Mouse (Mus musculus) CD4-positive, CD25-positive, alpha-beta regulatory T cell, adult 2 months (primary cell): ENCODE measurements around the gene Naa60.
"Not testable (repeated sequence)": the region's sequence is repeated elsewhere in the genome, so short reads cannot be mapped to it uniquely, and the experiment has no call there.

Experiments
- DNase-seq: peaks from one replicate; pipeline ENCODE4 v3.0.0-alpha.2; 2012; ENCODE audit warnings: low read depth, low spot score

Gene Naa60

DNA sequence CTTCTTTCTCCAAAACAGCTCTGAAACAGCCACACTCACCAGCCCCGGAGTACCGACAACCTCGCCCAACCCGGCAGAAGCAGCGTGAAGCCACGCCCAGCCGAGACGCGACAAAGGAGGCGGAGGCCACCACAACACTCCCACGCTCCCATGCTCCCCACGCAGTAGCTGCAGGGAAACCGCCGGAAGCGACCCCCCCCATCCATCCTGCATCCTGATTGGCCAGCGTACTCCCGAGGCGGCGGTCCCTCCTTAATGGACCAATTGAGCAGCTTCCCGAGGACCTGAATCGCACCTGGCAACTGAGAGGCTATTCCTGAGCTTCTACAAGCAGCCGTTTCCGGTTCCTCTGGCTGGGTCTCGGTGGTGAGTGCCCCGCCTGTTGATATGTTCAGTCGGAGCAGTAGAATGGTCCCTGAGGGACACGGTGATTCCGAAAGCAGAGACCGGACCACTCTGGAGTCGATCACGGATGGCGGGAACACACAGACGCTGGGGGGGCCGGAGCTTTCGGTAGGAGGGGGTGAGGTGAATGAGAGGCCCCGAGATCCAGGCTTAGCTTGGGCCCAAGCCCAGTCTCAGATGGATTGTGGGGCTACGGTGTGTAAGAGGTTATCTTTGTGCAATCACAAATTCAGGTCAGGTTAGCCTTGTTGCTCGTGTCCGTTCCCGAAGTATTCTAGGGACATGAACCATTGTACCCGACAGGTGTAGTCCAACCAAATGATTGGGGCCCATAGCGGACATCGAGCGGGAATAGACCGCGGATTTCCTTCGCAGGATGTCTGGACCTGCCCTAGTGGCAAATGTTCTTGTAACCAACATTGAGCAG, at the start of gene Naa60:
Gene Naa60, plus strand, starts transcription at position 160 of the 832 bp plus-strand sequence.
- peak; percentile 94 for DNase-seq

GRCm38 (mm10) chr16:3828021-3828420, 44.2 kb upstream of the Naa60 start:
- DNase-seq = no peak

- DNase-seq = no peak
Observed at GRCm38 (mm10) chr16:3829727-3830126, 42.4 kb upstream of the Naa60 start.

GRCm38 (mm10) chr16:3830588-3831109, 41.5 kb upstream of the Naa60 start, which contains the start of gene Olfr15:
Gene Olfr15 (plus strand): TSS chr16:3830878.
- DNase-seq = peak; percentile 53

GRCm38 (mm10) chr16:3835461-3835860, 36.7 kb upstream of the Naa60 start:
- DNase-seq = no peak

GRCm38 (mm10) chr16:3839157-3839885, 32.9 kb upstream of the Naa60 start:
- peak; percentile 65 for DNase-seq

- no peak for DNase-seq
Observed at GRCm38 (mm10) chr16:3842989-3843388, 29.2 kb upstream of the Naa60 start.

DNA sequence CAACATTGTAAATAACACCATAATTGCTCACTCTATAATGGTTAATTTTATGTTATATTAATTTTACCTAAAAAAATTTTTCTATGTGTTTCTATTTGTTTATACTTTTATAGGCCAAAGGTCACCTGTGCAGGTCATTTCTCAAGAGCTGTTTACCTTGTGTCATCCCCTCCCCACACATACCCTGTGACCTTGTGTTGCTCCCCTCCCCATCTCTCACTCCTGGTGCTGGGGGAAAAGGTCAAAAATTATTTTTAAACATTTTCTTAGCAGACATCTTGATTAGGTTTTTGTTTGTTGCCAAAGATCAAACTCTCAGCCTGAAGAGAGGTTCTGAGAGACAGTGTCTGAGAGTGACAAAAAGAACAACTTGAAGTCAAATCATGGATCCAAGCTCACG, 28.4 kb upstream of the Naa60 start:
- no peak for DNase-seq

DNA sequence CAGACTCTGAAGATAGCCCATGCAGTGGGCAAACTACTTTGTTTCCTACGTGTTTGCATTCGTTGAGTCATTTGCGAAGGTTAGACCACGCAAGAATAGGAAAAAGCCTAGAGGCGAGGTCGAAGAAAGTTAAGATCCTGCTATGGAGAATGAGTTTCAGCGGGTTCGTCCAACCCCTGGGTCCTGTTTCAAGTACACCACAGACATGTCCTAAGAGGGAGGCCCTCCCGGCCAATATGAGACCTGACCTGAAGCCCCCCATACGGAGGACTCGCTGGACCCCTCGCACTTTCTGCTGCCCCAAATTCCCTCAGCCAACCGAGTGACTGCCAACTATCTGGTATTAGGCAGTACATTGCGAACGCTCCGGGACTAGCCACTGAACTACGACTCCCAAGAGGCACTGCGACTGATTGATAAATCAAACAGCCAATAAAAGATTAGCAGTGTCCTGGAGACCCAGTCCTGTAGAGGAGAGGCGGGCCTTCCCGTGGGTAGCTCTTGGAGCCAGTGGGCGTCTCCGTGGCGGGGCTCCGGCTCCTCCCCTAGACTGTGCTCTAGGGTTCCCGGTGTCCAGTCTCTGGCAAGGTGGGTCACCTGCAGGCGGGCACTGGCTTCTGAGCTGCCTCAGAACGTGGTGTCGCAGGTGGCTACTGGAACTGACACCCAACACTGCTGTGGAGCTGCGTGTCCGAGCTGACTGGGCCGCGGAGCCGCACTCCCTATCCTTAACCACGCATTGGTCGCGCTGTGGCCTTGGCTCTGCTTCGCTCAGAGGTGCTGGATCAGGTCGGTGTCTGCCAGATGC, 25.3 kb upstream of the Naa60 start, which contains the start of gene Zfp174:
Gene Zfp174, plus strand, starts transcription at position 558 of the 808 bp plus-strand sequence.
- DNase-seq = peak; percentile 95

GRCm38 (mm10) chr16:3847871-3848270, 24.3 kb upstream of the Naa60 start:
- no peak for DNase-seq

- DNase-seq = peak; percentile 38
Observed at GRCm38 (mm10) chr16:3848416-3848815, 23.8 kb upstream of the Naa60 start.

- DNase-seq = not testable (repeated sequence)
Observed at GRCm38 (mm10) chr16:3851301-3851700, 20.9 kb upstream of the Naa60 start.

DNA sequence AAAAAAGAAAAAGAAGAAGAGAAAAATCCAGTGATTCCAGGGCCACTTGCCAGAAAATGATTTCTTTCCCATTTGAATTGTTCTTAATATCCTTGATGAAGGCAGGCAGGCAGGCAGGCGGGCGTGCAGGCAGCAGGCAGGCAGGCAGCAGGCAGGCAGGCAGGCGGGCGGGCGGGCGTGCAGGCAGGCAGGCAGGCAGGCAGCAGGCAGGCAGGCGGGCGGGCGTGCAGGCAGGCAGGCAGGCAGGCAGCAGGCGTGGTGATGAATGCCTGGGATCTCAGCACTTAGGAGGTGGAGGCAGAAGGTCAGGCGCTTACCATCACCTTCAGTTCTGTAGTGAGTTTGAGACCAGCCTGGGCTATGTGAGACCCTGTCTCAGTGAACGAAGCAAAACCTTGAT, 19.6 kb upstream of the Naa60 start:
- DNase-seq = no peak

- no peak for DNase-seq
Observed at GRCm38 (mm10) chr16:3854437-3855182, 17.6 kb upstream of the Naa60 start.

- DNase-seq = no peak
Observed at GRCm38 (mm10) chr16:3855776-3856175, 16.4 kb upstream of the Naa60 start.

GRCm38 (mm10) chr16:3859254-3859653, 12.9 kb upstream of the Naa60 start:
- DNase-seq = no peak

- no peak for DNase-seq
Observed at GRCm38 (mm10) chr16:3871815-3872214, 360 bp upstream of the Naa60 start.

GRCm38 (mm10) chr16:3876346-3876745, 4.2 kb downstream of the Naa60 start:
- DNase-seq = no peak

GRCm38 (mm10) chr16:3884201-3885064, 12.3 kb downstream of the Naa60 start, which contains the start of the genes Zfp597 and Gm20695:
Gene Zfp597 (minus strand): TSS chr16:3884561.
Gene Gm20695 (plus strand): TSS chr16:3884648.
- peak; percentile 96 for DNase-seq
